Mouse (Mus musculus): ENCODE measurements around the gene Gm40193.

GRCm38 (mm10) chr11:70539423-70539822 lies 6.7 kb upstream of the Gm40193 start:
- TF ChIP-seq CTCF (IDR thresholded peaks at IDR 0.05; ENCODE audit: borderline replicate concordance, control insufficient read depth, extremely low read depth, insufficient read depth, low read length, poor library complexity) (no peak), POLR2A (IDR thresholded peaks at IDR 0.05; ENCODE audit: control insufficient read depth, extremely low read depth, insufficient read depth, low read length, poor library complexity) (no peak)

Measured in thymus, adult 2 months (tissue).